Mouse (Mus musculus): ENCODE data around the gene Rfc4.

DNA sequence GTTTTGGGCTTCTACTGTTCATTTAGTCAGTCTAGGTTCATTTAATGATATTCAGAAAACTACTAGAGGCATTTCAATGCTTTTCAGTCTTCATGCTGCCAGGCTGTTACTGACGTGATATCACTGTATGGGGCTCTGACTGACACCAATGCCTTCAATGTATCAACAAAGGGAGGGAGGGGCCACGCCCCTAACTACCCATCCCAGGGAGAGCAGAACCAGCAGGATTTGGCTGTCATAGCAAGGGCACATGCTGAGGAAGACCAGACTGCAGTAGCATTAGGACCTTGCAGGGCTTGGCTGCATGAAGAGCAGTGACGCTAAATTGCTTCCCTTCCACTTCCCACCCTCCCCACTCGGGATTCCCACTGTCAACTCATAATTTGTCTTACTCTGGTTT is 10.4 kb downstream of the Rfc4 start:
- TF ChIP-seq CTCF (IDR thresholded peaks at IDR 0.05; ENCODE audit: low read depth) (no peak), EP300 (IDR thresholded peaks at IDR 0.05; ENCODE audit: low read depth) (no peak)
